Mouse (Mus musculus) heart, embryonic 14.5 days (tissue): Measurements from ENCODE around the gene Usp46. TPM values are rescaled to one million over a fixed set of nuclear protein-coding genes. Genes with fewer than 3 reads are reported as not detected.
A peak's percentile ranks its signal among the peaks of the same experiment; 100 is the strongest.

ENCODE experiments used
- ATAC-seq: fragments of 200-750 bp; cut with Nextera tagmentation; 2 replicates; pipeline ENCODE4 v1.8.0; 2017; ENCODE audit warnings: low read depth, moderate TSS enrichment; ENCODE audit not compliant: insufficient number of reproducible peaks, insufficient read depth, low FRiP score
- H3K27ac ChIP-seq, 2 experiments: fragments of 200-500 bp in 1 of 2; fragments of 300-500 bp in 1 of 2; sonication (generic) in 1 of 2; replicated peaks in 1 of 2; 2 replicates each; pipeline ENCODE4 v1.5.1; 2012 to 2014; ENCODE audit warnings: low read depth in 2 of 2, low read length in 2 of 2, control low read depth in 1 of 2, mild to moderate bottlenecking in 1 of 2, mixed read lengths in 1 of 2; ENCODE audit not compliant: control insufficient read depth in 1 of 2, insufficient read depth in 1 of 2
- H3K27me3 ChIP-seq: fragments of 300-500 bp; sonication (generic); 2 replicates; pipeline ENCODE4 v1.6.1; 2014; ENCODE audit warnings: mild to moderate bottlenecking, low read length, control low read depth; ENCODE audit not compliant: control insufficient read depth, insufficient read depth
- H3K36me3 ChIP-seq: fragments of 300-500 bp; sonication (generic); 2 replicates; pipeline ENCODE4 v1.6.1; 2014; ENCODE audit warnings: mild to moderate bottlenecking, control low read depth, low read length, mixed read lengths; ENCODE audit not compliant: control insufficient read depth, insufficient read depth
- H3K4me1 ChIP-seq, 2 experiments: fragments of 200-500 bp in 1 of 2; fragments of 300-500 bp in 1 of 2; sonication (generic) in 1 of 2; 2 replicates each; pipeline ENCODE4 v1.6.1; 2012 to 2014; ENCODE audit warnings: low read length in 2 of 2, control low read depth in 1 of 2, mixed read lengths in 1 of 2; ENCODE audit not compliant: control insufficient read depth in 2 of 2, insufficient read depth in 2 of 2
- H3K4me2 ChIP-seq: fragments of 300-500 bp; sonication (generic); 2 replicates; pipeline ENCODE4 v1.6.1; 2014; ENCODE audit warnings: mild to moderate bottlenecking, low read length
- H3K4me3 ChIP-seq, 2 experiments: fragments of 200-500 bp in 1 of 2; fragments of 300-500 bp in 1 of 2; sonication (generic) in 1 of 2; 2 replicates each; pipeline ENCODE4 v1.5.1; 2012 to 2014; ENCODE audit warnings: low read length in 2 of 2, mild to moderate bottlenecking in 2 of 2, control low read depth in 1 of 2, low read depth in 1 of 2, moderate library complexity in 1 of 2; ENCODE audit not compliant: control insufficient read depth in 1 of 2, insufficient read depth in 1 of 2
- H3K9ac ChIP-seq: fragments of 300-500 bp; sonication (generic); 2 replicates; pipeline ENCODE4 v1.6.1; 2014; ENCODE audit warnings: mild to moderate bottlenecking, low read length
- H3K9me3 ChIP-seq: fragments of 300-500 bp; sonication (generic); 2 replicates; pipeline ENCODE4 v1.6.1; 2016; ENCODE audit warnings: low read length, control low read depth; ENCODE audit not compliant: control insufficient read depth
- WGBS: fragments of 180-500 bp; shearing (Covaris S2); extraction: QIAGEN DNeasy Blood & Tissue Kit; methylation state at CpG from one replicate; pipeline ENCODE4 v1.1.7; 2014; 5-methylcytosine and 5-hydroxymethylcytosine counted together
- polyA plus RNA-seq: library from polyadenylated mRNA; unstranded; fragments of >200 nt; fragmentation: Nextera tagmentation; extraction: Ambion mirVana; gene quantifications from 2 replicates; pipeline ENCODE4 v1.2.1, GENCODE M21; 2014

The Usp46 gene
- polyA plus RNA-seq = 35.2 and 37.1 TPM in 2 replicates

GRCm38 (mm10) chr5:74067831-74068713 is at the start of gene Usp46:
Gene Usp46 (minus strand): TSS chr5:74068431.
- no peaks in the 10 kb centered on the region for H3K9me3 ChIP-seq
- peak; percentile 87 for ATAC-seq
- WGBS = under 1% methylated on average over 75 of the region's 89 CpGs

GRCm38 (mm10) chr5:74113961-74114689 is 45.9 kb upstream of the Usp46 start:
- Histone ChIP-seq H3K4me3 (no peak overlapping the region), H3K27me3 (no peaks in the 10 kb centered on the region), H3K36me3 (no peaks in the 10 kb centered on the region), H3K4me2 (no peak overlapping the region), H3K9me3 (no peaks in the 10 kb centered on the region), H3K9ac (no peak overlapping the region), H3K4me1 (no peaks in the 10 kb centered on the region), H3K27ac (no peak overlapping the region)
- ATAC-seq = no peak
- 82% methylated on average over 7 of the region's 7 CpGs for WGBS

More at GRCm38 (mm10) chr5:74067831-74068713, at the start of gene Usp46:
- no peaks in the 10 kb centered on the region for H3K36me3 ChIP-seq
- H3K27me3 ChIP-seq = no peaks in the 10 kb centered on the region
- peak within 1 kb of the TSS; percentile 83 for H3K4me2 ChIP-seq
- peak within 1 kb of the TSS; percentile 98 to 99 for H3K27ac ChIP-seq
- H3K4me3 ChIP-seq = peak within 1 kb of the TSS; percentile 95 to 99
- H3K4me1 ChIP-seq = peaks cover 21 to 36% of the 10 kb centered on the region in 2 experiments
- H3K9ac ChIP-seq = peak within 1 kb of the TSS; percentile 87

- H3K4me3 ChIP-seq = no peak overlapping the region
- no peaks in the 10 kb centered on the region; a peak in 1 of 4 replicates for H3K4me1 ChIP-seq
- H3K4me2 ChIP-seq = no peak overlapping the region
- no peak overlapping the region for H3K27ac ChIP-seq
- H3K9me3 ChIP-seq = peaks cover 6% of the 10 kb centered on the region; the same call in 1 of the 2 replicates
- no peak overlapping the region for H3K9ac ChIP-seq
- no peak for ATAC-seq
- WGBS = 60% methylated on average over 7 of the region's 7 CpGs
- no peaks in the 10 kb centered on the region for H3K36me3 ChIP-seq
- no peaks in the 10 kb centered on the region for H3K27me3 ChIP-seq
These were observed 37.2 kb upstream of the Usp46 start for GRCm38 (mm10) chr5:74105445-74105844.

- 64% methylated on average over 6 of the region's 6 CpGs for WGBS
- Histone ChIP-seq H3K4me1 (no peaks in the 10 kb centered on the region; a peak in 1 of 4 replicates), H3K36me3 (peaks cover 10% of the 10 kb centered on the region), H3K4me2 (no peak overlapping the region), H3K27me3 (no peaks in the 10 kb centered on the region), H3K9me3 (peaks cover 6% of the 10 kb centered on the region; the same call in 1 of the 2 replicates), H3K27ac (no peak overlapping the region), H3K4me3 (no peak overlapping the region), H3K9ac (no peak overlapping the region)
- ATAC-seq = no peak
These were observed 33.5 kb upstream of the Usp46 start for GRCm38 (mm10) chr5:74101761-74102160.

- Histone ChIP-seq H3K36me3 (peaks cover 34% of the 10 kb centered on the region), H3K27ac (no peak overlapping the region), H3K4me2 (no peak overlapping the region), H3K4me3 (no peak overlapping the region), H3K4me1 (peaks cover 0 to 11% of the 10 kb centered on the region in 2 experiments; a peak in 2 of 4 replicates), H3K9me3 (peaks cover 4% of the 10 kb centered on the region; the same call in 1 of the 2 replicates), H3K9ac (no peak overlapping the region), H3K27me3 (no peaks in the 10 kb centered on the region)
- 88% methylated on average over 10 of the region's 10 CpGs for whole genome bisulfite sequencing
- no peak for ATAC-seq
These were observed 30.8 kb upstream of the Usp46 start for GRCm38 (mm10) chr5:74099046-74099445.

GRCm38 (mm10) chr5:74097854-74098220 is 29.6 kb upstream of the Usp46 start:
- Histone ChIP-seq H3K4me1 (peaks cover 0 to 14% of the 10 kb centered on the region in 2 experiments; a peak in 2 of 4 replicates), H3K9ac (no peak overlapping the region), H3K9me3 (no peaks in the 10 kb centered on the region), H3K36me3 (peaks cover 37% of the 10 kb centered on the region), H3K27me3 (no peaks in the 10 kb centered on the region), H3K27ac (no peak overlapping the region), H3K4me3 (no peak overlapping the region), H3K4me2 (no peak overlapping the region)
- no peak for ATAC-seq
- WGBS = 76% methylated on average over 10 of the region's 10 CpGs

GRCm38 (mm10) chr5:74097116-74097853 is 29.1 kb upstream of the Usp46 start:
- Histone ChIP-seq H3K4me3 (no peak overlapping the region), H3K27me3 (no peaks in the 10 kb centered on the region), H3K36me3 (peaks cover 37% of the 10 kb centered on the region), H3K4me2 (no peak overlapping the region), H3K9me3 (no peaks in the 10 kb centered on the region), H3K9ac (no peak overlapping the region), H3K27ac (no peak overlapping the region), H3K4me1 (peaks cover 0 to 14% of the 10 kb centered on the region in 2 experiments; a peak in 2 of 4 replicates)
- ATAC-seq = no peak
- WGBS = 86% methylated on average over 11 of the region's 11 CpGs
